Mouse (Mus musculus): ENCODE measurements around the gene 1700007K13Rik. TPM values are rescaled to one million over a fixed set of nuclear protein-coding genes. Genes with fewer than 3 reads are reported as not detected.
"Not testable (repeated sequence)": the region's sequence is repeated elsewhere in the genome, so short reads cannot be mapped to it uniquely, and the experiment has no call there.

The 1700007K13Rik gene
- polyA plus RNA-seq, 1 experiment from 2014 or later: 0.69 TPM

DNA sequence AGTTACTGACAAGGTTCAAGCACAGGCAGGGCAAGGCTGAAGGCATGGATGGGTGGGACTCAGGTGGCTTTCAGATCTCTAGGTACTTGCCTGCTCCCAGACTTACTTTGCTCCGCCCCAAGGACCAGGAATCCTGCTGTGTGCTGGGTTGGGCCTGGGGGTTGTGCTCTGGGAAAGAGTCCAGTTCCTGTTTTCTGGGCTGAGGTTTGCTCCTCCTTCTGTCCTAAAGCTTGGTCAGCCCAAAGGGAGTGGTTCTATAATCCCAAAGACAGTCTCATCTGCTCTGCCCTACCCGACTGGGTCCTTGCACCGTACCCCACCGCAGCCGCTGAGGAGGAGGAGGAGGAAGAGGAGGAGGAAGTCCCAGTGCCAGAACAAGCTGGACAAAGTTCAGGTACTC, 30.5 kb upstream of the 1700007K13Rik start, which contains the start of gene Gbgt1:
Gene Gbgt1 (plus strand): TSS at position 221 of the 400 bp plus-strand sequence.
- H3K36me3 ChIP-seq: no peaks in the 10 kb centered on the region
- no peak within 1 kb of the TSS for H3K9ac ChIP-seq
- H3K27ac ChIP-seq: no peak within 1 kb of the TSS
- H3K9me3 ChIP-seq: no peaks in the 10 kb centered on the region
- no peaks in the 10 kb centered on the region for H3K27me3 ChIP-seq
- H3K4me1 ChIP-seq: no peaks in the 10 kb centered on the region
- WGBS: 71% methylated on average over 5 of the region's 5 CpGs
- H3K4me2 ChIP-seq (replicated peaks): no peak within 1 kb of the TSS
- no peak within 1 kb of the TSS for H3K4me3 ChIP-seq
- no peak for ATAC-seq (ENCODE audit: insufficient number of reproducible peaks, insufficient read depth, low FRiP score, low TSS enrichment)

DNA sequence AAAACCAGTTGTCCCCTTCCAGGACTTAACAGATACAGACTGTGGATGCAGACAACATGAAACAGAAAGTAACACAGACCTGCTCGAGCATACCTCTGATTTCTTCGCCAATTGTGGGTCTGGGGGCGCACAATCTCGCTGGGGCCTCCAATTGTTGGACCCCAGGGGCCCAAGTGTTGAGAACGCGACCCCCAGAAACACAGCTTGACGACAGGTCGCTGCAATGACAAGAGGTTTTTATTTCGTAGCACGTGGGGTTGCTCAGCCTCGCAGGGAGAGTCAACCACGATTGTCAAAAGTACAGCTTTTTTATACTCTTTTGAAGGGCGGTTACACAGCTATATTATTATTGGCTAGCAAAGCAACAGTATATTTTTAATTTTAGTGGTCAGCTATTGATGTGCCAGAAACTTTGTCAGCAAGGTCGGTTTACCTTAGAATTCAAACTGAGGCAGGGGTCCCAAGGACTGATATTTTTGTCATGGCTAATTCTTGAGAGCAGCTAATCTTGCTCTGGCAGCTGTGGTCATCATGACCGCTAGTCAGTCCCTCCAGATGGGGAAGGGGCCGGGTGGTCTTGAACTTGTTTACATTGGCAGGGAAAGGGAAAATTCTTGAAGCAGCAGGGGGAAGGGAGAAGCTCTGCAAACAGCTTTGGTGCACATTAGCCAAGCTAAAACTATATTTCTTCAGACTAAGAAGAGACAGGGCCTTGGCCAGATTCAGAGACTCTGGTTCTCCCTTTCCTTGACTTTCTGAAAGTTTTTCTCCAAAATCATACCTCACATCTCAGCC, 29.9 kb upstream of the 1700007K13Rik start:
- no peak overlapping the region for H3K4me3 ChIP-seq
- H3K9ac ChIP-seq: no peak overlapping the region
- no peak overlapping the region for H3K27ac ChIP-seq
- no peaks in the 10 kb centered on the region for H3K9me3 ChIP-seq
- H3K36me3 ChIP-seq: no peaks in the 10 kb centered on the region
- ATAC-seq (ENCODE audit: insufficient number of reproducible peaks, insufficient read depth, low FRiP score, low TSS enrichment): no peak
- H3K4me1 ChIP-seq: no peaks in the 10 kb centered on the region
- WGBS: 74% methylated on average over 16 of the region's 16 CpGs
- no peak overlapping the region for H3K4me2 ChIP-seq (replicated peaks)
- H3K27me3 ChIP-seq: no peaks in the 10 kb centered on the region

DNA sequence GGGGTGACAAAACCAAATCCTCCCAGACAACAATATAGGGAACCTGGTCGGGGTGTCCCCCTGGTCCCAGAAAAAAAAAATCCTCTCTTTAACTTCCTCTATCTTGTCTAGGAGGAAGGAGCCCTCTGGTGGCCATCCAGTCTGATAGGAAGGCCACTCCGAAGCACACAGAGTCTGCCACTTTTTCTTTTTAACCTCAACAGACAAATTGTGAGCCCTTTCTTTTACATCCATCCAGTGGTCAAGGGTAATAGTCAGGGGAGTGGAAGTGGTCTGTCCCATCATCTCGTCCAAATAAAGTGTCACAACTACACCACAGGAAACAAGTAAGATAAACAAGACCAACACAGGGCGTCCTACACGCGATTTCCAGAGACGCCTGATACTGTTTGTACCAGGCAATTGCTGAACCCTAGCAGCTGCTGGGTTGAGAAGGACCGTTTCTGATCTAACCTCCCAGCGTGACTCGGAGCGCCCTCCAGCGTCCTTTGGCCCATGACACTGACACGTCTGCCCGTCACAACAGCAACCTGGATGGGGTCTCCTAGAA, 29.1 kb upstream of the 1700007K13Rik start:
- no peak overlapping the region for H3K4me2 ChIP-seq (replicated peaks)
- H3K4me3 ChIP-seq: no peak overlapping the region
- 78% methylated on average over 14 of the region's 14 CpGs for WGBS
- no peaks in the 10 kb centered on the region for H3K9me3 ChIP-seq
- no peaks in the 10 kb centered on the region for H3K36me3 ChIP-seq
- H3K4me1 ChIP-seq: no peaks in the 10 kb centered on the region
- H3K27ac ChIP-seq: no peak overlapping the region
- H3K27me3 ChIP-seq: no peaks in the 10 kb centered on the region
- no peak overlapping the region for H3K9ac ChIP-seq
- ATAC-seq (ENCODE audit: insufficient number of reproducible peaks, insufficient read depth, low FRiP score, low TSS enrichment): no peak

DNA sequence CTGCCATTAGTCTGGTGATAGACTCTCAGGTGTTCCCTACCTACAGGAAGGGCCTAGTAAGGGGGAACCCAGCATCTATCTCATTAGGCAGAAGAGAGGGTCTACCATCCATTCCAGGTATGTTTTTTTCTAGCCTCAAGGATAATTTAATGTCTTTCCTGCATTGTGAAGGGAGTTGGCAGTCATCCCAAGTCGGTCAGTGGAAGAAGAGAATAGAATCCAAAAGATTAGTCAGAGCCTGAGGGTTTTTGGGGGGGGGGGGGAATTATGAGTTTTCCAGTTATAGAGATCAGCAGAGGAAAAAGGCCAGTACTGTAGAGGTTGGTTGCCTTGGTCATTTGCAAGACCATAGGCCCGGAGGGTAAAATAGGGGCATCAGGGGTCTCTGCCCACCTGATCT, 28.4 kb upstream of the 1700007K13Rik start:
- H3K36me3 ChIP-seq: no peaks in the 10 kb centered on the region
- no peak for ATAC-seq (ENCODE audit: insufficient number of reproducible peaks, insufficient read depth, low FRiP score, low TSS enrichment)
- H3K27ac ChIP-seq: no peak overlapping the region
- no peaks in the 10 kb centered on the region for H3K4me1 ChIP-seq
- WGBS: 79% methylated on average over 2 of the region's 2 CpGs
- H3K9ac ChIP-seq: no peak overlapping the region
- H3K27me3 ChIP-seq: no peaks in the 10 kb centered on the region
- no peaks in the 10 kb centered on the region for H3K9me3 ChIP-seq
- H3K4me2 ChIP-seq (replicated peaks): no peak overlapping the region
- no peak overlapping the region for H3K4me3 ChIP-seq

- Histone ChIP-seq H3K36me3 (no peaks in the 10 kb centered on the region), H3K27ac (no peak overlapping the region), H3K27me3 (no peaks in the 10 kb centered on the region), H3K9me3 (no peaks in the 10 kb centered on the region), H3K4me1 (no peaks in the 10 kb centered on the region), H3K4me2 (replicated peaks) (no peak overlapping the region), H3K9ac (no peak overlapping the region), H3K4me3 (no peak overlapping the region)
- 87% methylated on average over 2 of the region's 2 CpGs for WGBS
- no peak for ATAC-seq (ENCODE audit: insufficient number of reproducible peaks, insufficient read depth, low FRiP score, low TSS enrichment)
Measured at GRCm38 (mm10) chr2:28483861-28484260, 17.7 kb upstream of the 1700007K13Rik start.

- no peak overlapping the region for H3K4me3 ChIP-seq
- no peak for ATAC-seq (ENCODE audit: insufficient number of reproducible peaks, insufficient read depth, low FRiP score, low TSS enrichment)
- no peaks in the 10 kb centered on the region for H3K27me3 ChIP-seq
- H3K4me1 ChIP-seq: no peaks in the 10 kb centered on the region
- H3K9me3 ChIP-seq: no peaks in the 10 kb centered on the region
- 0 out of 2 replicates have a peak overlapping the region, but pooled peaks have one; percentile 11 for H3K4me2 ChIP-seq (replicated peaks)
- 0 out of 2 replicates have a peak overlapping the region, but pooled peaks have one; percentile 2 for H3K9ac ChIP-seq
- H3K27ac ChIP-seq: 0 out of 2 replicates have a peak overlapping the region, but pooled peaks have one; percentile 6
- WGBS: 81% methylated on average over 20 of the region's 20 CpGs
- H3K36me3 ChIP-seq: no peaks in the 10 kb centered on the region
Measured at GRCm38 (mm10) chr2:28479208-28480204, 13.4 kb upstream of the 1700007K13Rik start.

DNA sequence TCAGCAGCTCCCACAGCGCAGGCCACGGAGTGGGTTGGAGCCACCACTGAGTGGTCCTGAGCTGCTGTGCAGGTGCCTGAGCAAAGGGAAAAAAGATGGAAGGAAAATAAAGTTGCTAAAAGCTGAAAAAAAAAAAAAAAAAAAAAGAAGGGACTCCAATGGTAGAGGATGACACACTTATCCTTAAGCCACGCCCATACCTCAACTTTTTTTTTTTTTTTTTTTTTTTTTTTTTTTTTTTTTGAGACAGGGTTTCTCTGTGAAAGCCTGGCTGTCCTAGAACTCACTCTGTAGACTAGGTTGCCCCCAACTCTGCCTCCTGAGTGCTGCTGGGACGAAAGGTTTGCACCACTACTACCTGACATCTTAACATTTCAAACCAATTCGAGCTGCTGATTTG, 11.9 kb upstream of the 1700007K13Rik start:
- not testable (repeated sequence) for ATAC-seq (ENCODE audit: insufficient number of reproducible peaks, insufficient read depth, low FRiP score, low TSS enrichment); H3K4me2 ChIP-seq (replicated peaks); H3K9ac ChIP-seq; H3K9me3 ChIP-seq; H3K27me3 ChIP-seq; H3K36me3 ChIP-seq; H3K4me3 ChIP-seq; H3K4me1 ChIP-seq; H3K27ac ChIP-seq
- WGBS: 87% methylated on average over 5 of the region's 5 CpGs

GRCm38 (mm10) chr2:28472011-28472410, 5.9 kb upstream of the 1700007K13Rik start:
- H3K4me3 ChIP-seq; H3K4me1 ChIP-seq; H3K4me2 ChIP-seq (replicated peaks); H3K9me3 ChIP-seq; H3K27ac ChIP-seq; H3K9ac ChIP-seq; ATAC-seq (ENCODE audit: insufficient number of reproducible peaks, insufficient read depth, low FRiP score, low TSS enrichment); H3K27me3 ChIP-seq: not testable (repeated sequence)
- 92% methylated on average over 8 of the region's 8 CpGs for WGBS
- peaks cover 42% of the 10 kb centered on the region for H3K36me3 ChIP-seq

- H3K4me3 ChIP-seq: no peak overlapping the region
- no peak overlapping the region for H3K27ac ChIP-seq
- 0 out of 2 replicates have a peak, but pooled peaks cover 4% of the 10 kb centered on the region for H3K27me3 ChIP-seq
- peaks cover 42% of the 10 kb centered on the region for H3K36me3 ChIP-seq
- peaks cover 17% of the 10 kb centered on the region for H3K4me1 ChIP-seq
- no peak overlapping the region for H3K4me2 ChIP-seq (replicated peaks)
- no peak for ATAC-seq (ENCODE audit: insufficient number of reproducible peaks, insufficient read depth, low FRiP score, low TSS enrichment)
- 0 out of 2 replicates have a peak, but pooled peaks cover 6% of the 10 kb centered on the region for H3K9me3 ChIP-seq
- H3K9ac ChIP-seq: no peak overlapping the region
- 93% methylated on average over 2 of the region's 2 CpGs for WGBS
Measured at GRCm38 (mm10) chr2:28470591-28470990, 4.5 kb upstream of the 1700007K13Rik start.

DNA sequence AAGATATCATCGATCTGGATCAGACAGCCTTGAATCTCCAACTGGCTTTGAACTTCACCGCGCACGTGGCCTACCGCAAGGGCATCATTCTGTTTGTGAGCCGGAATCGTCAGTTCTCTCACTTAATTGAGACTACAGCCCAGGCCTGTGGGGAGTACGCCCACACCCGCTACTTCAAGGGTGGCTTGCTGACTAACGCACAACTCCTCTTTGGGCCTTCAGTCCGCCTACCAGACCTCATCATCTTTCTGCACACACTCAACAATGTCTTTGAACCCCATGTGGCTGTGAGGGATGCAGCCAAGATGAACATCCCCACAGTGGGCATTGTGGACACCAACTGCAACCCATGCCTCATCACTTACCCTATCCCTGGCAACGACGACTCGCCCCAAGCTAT, 3.3 kb upstream of the 1700007K13Rik start:
- 0 out of 2 replicates have a peak, but pooled peaks cover 6% of the 10 kb centered on the region for H3K9me3 ChIP-seq
- peaks cover 10% of the 10 kb centered on the region; the same call in 1 of the 2 replicates for H3K27me3 ChIP-seq
- H3K9ac ChIP-seq: no peak overlapping the region
- ATAC-seq (ENCODE audit: insufficient number of reproducible peaks, insufficient read depth, low FRiP score, low TSS enrichment): no peak
- peaks cover 17% of the 10 kb centered on the region for H3K4me1 ChIP-seq
- WGBS: 97% methylated on average over 14 of the region's 14 CpGs
- H3K27ac ChIP-seq: no peak overlapping the region
- H3K36me3 ChIP-seq: peaks cover 42% of the 10 kb centered on the region
- H3K4me3 ChIP-seq: no peak overlapping the region
- peak overlapping the region; percentile 93; the same call in 1 of the 2 replicates for H3K4me2 ChIP-seq (replicated peaks)

GRCm38 (mm10) chr2:28468486-28469225, 2.5 kb upstream of the 1700007K13Rik start:
- Histone ChIP-seq H3K4me1 (peaks cover 17% of the 10 kb centered on the region), H3K4me3 (peak overlapping the region; percentile 98), H3K27ac (no peak overlapping the region), H3K27me3 (peaks cover 10% of the 10 kb centered on the region; the same call in 1 of the 2 replicates), H3K9ac (peak overlapping the region; percentile 95), H3K4me2 (replicated peaks) (peak overlapping the region; percentile 93), H3K9me3 (0 out of 2 replicates have a peak, but pooled peaks cover 6% of the 10 kb centered on the region), H3K36me3 (peaks cover 42% of the 10 kb centered on the region)
- WGBS: 53% methylated on average over 18 of the region's 18 CpGs
- ATAC-seq (ENCODE audit: insufficient number of reproducible peaks, insufficient read depth, low FRiP score, low TSS enrichment): no peak

Measured in embryonic facial prominence, embryonic 12.5 days (tissue).